Mouse (Mus musculus): ENCODE results near the gene Il16. TPM values are rescaled to one million over a fixed set of nuclear protein-coding genes. Genes with fewer than 3 reads are reported as not detected.
A peak's percentile ranks its signal among the peaks of the same experiment; 100 is the strongest.

The Il16 gene
- polyA plus RNA-seq, 1 experiment from 2014 or later: 2.5 TPM

DNA sequence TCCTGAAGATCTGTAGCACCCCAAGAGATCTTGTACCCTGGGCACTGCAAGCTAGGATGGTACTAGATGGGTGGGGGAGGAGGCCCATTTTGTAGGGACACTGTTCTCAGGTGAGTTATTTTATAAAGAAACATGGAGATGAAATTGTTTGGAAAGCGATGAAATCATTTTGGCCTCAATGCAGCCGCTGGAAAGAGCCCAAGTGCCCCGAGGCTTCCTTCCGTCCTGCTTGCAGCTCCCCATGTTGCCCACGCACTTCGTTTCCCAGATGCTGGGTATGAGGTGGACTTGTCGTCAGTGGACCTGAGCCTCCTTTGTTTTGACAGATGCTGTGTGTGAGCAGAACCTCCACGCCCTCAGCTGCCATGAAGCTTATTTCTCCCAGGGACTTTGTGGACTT is 109.1 kb downstream of the Il16 start:
- Histone ChIP-seq H3K9me3 (ENCODE audit: control insufficient read depth) (no peaks in the 10 kb centered on the region), H3K4me1 (replicated peaks; ENCODE audit: control insufficient read depth, insufficient read depth, low read length) (peaks cover 14% of the 10 kb centered on the region; the same call in 1 of the 2 replicates), H3K27ac (ENCODE audit: low read depth, low read length) (no peak overlapping the region), H3K27me3 (replicated peaks; ENCODE audit: control insufficient read depth, insufficient read depth, low read length) (no peaks in the 10 kb centered on the region), H3K36me3 (ENCODE audit: control insufficient read depth, insufficient read depth) (peaks cover 48% of the 10 kb centered on the region), H3K4me2 (replicated peaks; ENCODE audit: low read depth) (no peak overlapping the region), H3K4me3 (ENCODE audit: low read depth, low read length) (no peak overlapping the region), H3K9ac (ENCODE audit: low read depth, low read length) (no peak overlapping the region)
- no peak for TF ChIP-seq CTCF (IDR thresholded peaks at IDR 0.05; ENCODE audit: low read depth)
- no peak for ATAC-seq
- WGBS: 95% methylated on average over 8 of the region's 8 CpGs

- H3K27me3 ChIP-seq (replicated peaks; ENCODE audit: control insufficient read depth, insufficient read depth, low read length): no peaks in the 10 kb centered on the region
- peaks cover 18% of the 10 kb centered on the region; the same call in 1 of the 2 replicates for H3K4me1 ChIP-seq (replicated peaks; ENCODE audit: control insufficient read depth, insufficient read depth, low read length)
- peaks cover 43% of the 10 kb centered on the region for H3K36me3 ChIP-seq (ENCODE audit: control insufficient read depth, insufficient read depth)
- no peak overlapping the region for H3K4me2 ChIP-seq (replicated peaks; ENCODE audit: low read depth)
- H3K4me3 ChIP-seq (ENCODE audit: low read depth, low read length): no peak overlapping the region
- no peaks in the 10 kb centered on the region for H3K9me3 ChIP-seq (ENCODE audit: control insufficient read depth)
- no peak overlapping the region for H3K9ac ChIP-seq (ENCODE audit: low read depth, low read length)
- ATAC-seq: no peak
- TF ChIP-seq CTCF (IDR thresholded peaks at IDR 0.05; ENCODE audit: low read depth): no peak
- H3K27ac ChIP-seq (ENCODE audit: low read depth, low read length): no peak overlapping the region
- 88% methylated on average over 2 of the region's 2 CpGs for WGBS
These were observed 109.8 kb downstream of the Il16 start for GRCm38 (mm10) chr7:83635726-83636125.

- no peaks in the 10 kb centered on the region for H3K9me3 ChIP-seq (ENCODE audit: control insufficient read depth)
- ATAC-seq: no peak
- no peak for TF ChIP-seq CTCF (IDR thresholded peaks at IDR 0.05; ENCODE audit: low read depth)
- H3K4me2 ChIP-seq (replicated peaks; ENCODE audit: low read depth): peak overlapping the region; percentile 81
- WGBS: 67% methylated on average over 6 of the region's 6 CpGs
- H3K9ac ChIP-seq (ENCODE audit: low read depth, low read length): no peak overlapping the region
- H3K4me3 ChIP-seq (ENCODE audit: low read depth, low read length): peak overlapping the region; percentile 79; the same call in 1 of the 2 replicates
- no peaks in the 10 kb centered on the region for H3K27me3 ChIP-seq (replicated peaks; ENCODE audit: control insufficient read depth, insufficient read depth, low read length)
- H3K4me1 ChIP-seq (replicated peaks; ENCODE audit: control insufficient read depth, insufficient read depth, low read length): peaks cover 23% of the 10 kb centered on the region; the same call in 1 of the 2 replicates
- H3K36me3 ChIP-seq (ENCODE audit: control insufficient read depth, insufficient read depth): peaks cover 25% of the 10 kb centered on the region; the same call in 1 of the 2 replicates
- no peak overlapping the region for H3K27ac ChIP-seq (ENCODE audit: low read depth, low read length)
These were observed 111.7 kb downstream of the Il16 start for GRCm38 (mm10) chr7:83633856-83634255.

DNA sequence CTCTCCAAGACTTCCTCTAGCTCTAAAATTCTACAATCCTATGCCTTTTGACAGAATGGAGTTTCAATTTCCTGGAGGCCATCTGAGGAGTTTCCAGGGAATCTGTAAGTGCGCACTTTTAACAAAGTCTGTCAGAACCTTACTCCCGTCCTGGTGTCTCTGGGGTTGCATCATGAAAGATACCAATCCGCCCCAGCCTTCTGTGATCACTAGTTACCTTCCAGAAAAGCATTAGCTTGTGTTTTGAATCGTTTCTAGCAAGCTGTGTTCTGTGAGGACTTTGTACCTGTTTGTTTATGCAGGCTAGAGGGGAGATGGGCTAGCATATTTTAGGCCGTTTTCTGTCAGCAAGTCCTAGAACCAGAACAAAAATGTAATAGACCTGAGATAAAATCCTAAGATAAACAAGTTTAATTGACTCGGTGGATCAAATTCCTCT is 112.8 kb downstream of the Il16 start:
- Histone ChIP-seq H3K27me3 (replicated peaks; ENCODE audit: control insufficient read depth, insufficient read depth, low read length) (no peaks in the 10 kb centered on the region), H3K4me2 (replicated peaks; ENCODE audit: low read depth) (peak overlapping the region; percentile 81), H3K4me1 (replicated peaks; ENCODE audit: control insufficient read depth, insufficient read depth, low read length) (peaks cover 20% of the 10 kb centered on the region; the same call in 1 of the 2 replicates), H3K36me3 (ENCODE audit: control insufficient read depth, insufficient read depth) (peaks cover 18% of the 10 kb centered on the region; the same call in 1 of the 2 replicates), H3K9me3 (ENCODE audit: control insufficient read depth) (no peaks in the 10 kb centered on the region), H3K4me3 (ENCODE audit: low read depth, low read length) (peak overlapping the region; percentile 79), H3K27ac (ENCODE audit: low read depth, low read length) (peak overlapping the region; percentile 86), H3K9ac (ENCODE audit: low read depth, low read length) (peak overlapping the region; percentile 66)
- no peak for TF ChIP-seq CTCF (IDR thresholded peaks at IDR 0.05; ENCODE audit: low read depth)
- WGBS: 16% methylated on average over 6 of the region's 6 CpGs
- no peak for ATAC-seq

- Histone ChIP-seq H3K4me3 (ENCODE audit: low read depth, low read length) (peak within 1 kb of the TSS; percentile 79), H3K9me3 (ENCODE audit: control insufficient read depth) (no peaks in the 10 kb centered on the region), H3K4me2 (replicated peaks; ENCODE audit: low read depth) (peak within 1 kb of the TSS; percentile 81), H3K9ac (ENCODE audit: low read depth, low read length) (peak within 1 kb of the TSS; percentile 66), H3K4me1 (replicated peaks; ENCODE audit: control insufficient read depth, insufficient read depth, low read length) (peaks cover 20% of the 10 kb centered on the region; the same call in 1 of the 2 replicates), H3K36me3 (ENCODE audit: control insufficient read depth, insufficient read depth) (peaks cover 12% of the 10 kb centered on the region; the same call in 1 of the 2 replicates), H3K27me3 (replicated peaks; ENCODE audit: control insufficient read depth, insufficient read depth, low read length) (no peaks in the 10 kb centered on the region), H3K27ac (ENCODE audit: low read depth, low read length) (peak within 1 kb of the TSS; percentile 86)
- ATAC-seq: peak; percentile 87
- peak; percentile 39 for TF ChIP-seq CTCF (IDR thresholded peaks at IDR 0.05; ENCODE audit: low read depth)
- WGBS: under 1% methylated on average over 35 of the region's 35 CpGs
These were observed 113.5 kb downstream of the Il16 start, which contains the start of gene Stard5 for GRCm38 (mm10) chr7:83631828-83632681. Gene Stard5 (plus strand): TSS chr7:83631959.

All from intestine, postnatal 0 days (tissue).